Mouse (Mus musculus) right cerebral cortex, adult 18-20 months (tissue): ENCODE results near the gene Sema3a.

ENCODE experiments used
- DNase-seq: peaks from one replicate; pipeline ENCODE4 v3.0.0; 2022; ENCODE audit warnings: mixed read lengths

Gene Sema3a

DNA sequence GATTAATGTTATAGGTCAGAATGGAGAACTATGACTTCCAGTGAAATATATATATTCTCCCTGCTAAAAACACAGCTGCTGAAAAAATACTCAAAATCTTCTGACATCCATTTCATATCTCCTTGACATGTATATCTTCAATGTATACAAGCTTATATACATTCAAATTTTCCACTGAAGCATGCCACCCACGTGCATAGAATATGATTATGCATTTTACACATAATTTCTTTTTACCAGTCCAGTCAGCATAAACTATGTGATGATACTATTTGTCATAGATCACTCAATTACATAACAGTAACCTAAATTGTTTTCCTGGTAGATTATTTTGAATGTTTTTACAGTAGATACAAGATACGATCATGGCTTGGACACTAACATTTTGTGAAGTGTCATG, 306.6 kb downstream of the Sema3a start:
- no peak for DNase-seq

DNA sequence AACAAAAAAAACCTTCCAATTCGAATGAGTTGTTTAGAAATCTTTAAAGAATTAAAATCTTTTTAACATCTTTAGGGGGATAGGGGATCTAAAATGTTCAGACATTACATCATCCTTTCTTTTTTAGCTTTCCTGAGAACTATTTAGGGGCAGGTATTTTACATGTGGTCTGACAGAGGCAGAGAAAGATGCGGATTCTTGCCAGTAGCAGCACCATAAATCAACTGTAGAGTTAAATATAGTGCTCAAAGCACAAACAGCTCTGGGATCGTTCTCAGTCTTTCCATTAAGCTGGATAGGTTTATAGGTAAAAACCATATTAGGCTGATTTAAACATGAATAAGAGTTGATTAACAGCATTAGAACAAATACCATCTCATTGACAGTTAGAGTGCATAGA, 307.4 kb downstream of the Sema3a start:
- DNase-seq = no peak

DNA sequence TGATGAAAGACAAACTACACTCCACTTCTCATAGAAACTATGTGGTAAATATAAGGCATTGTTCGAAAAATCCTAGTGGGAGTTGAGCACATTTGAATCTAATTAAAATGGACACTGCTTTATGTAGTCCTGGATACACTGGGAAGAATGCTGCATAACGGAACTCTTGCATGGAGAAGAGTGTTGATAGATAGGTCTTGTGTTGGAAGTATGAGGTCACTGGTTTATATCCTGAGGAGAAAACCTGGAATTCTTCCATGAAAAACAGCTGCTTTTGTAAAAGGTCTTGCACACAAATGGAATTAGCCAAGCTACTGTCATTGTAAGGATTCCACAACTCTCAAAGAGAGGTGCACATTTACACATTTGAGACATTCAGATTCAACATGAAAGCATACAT, 308.1 kb downstream of the Sema3a start:
- no peak for DNase-seq

GRCm38 (mm10) chr5:13441112-13441511, 315.9 kb downstream of the Sema3a start:
- no peak for DNase-seq

DNA sequence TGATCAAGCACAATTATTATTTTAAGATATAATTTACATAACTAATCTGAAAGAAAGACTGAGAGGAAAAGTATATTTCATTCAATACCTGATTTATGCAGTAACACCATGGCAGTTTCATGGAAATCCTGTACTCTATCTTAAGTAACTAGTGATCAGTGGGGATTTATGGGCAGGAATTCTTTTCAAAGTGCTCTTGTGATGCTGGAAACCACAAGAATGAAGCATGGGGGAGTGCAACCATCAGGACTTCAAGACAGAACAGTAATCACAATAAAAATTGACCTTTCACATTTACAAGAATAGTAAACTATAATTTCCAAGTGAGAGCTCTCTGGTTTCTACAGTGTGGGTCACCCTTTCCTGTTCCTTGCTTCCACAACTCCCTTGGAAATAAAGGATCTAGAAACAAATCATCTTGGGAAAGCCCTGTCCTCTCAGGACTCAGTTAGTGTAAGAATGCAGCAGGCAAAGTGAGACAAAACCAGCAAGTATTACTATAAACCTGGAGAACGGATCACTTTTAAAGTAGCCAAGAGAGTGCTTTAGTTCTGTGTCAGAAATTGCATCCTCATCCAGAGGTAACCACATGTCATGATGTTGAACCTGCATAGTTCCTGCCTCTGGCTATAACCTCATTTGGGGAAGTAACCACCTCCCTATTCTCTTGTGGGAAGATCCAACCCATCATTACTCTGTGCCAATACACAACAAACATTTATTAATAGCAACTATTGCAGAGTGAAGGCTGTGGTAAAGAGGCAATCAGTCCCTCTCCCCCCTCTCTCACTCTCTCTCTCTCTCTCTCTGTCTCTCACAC, 335.2 kb downstream of the Sema3a start:
- DNase-seq = no peak

GRCm38 (mm10) chr5:13468856-13469255, 343.6 kb downstream of the Sema3a start:
- DNase-seq = no peak

DNA sequence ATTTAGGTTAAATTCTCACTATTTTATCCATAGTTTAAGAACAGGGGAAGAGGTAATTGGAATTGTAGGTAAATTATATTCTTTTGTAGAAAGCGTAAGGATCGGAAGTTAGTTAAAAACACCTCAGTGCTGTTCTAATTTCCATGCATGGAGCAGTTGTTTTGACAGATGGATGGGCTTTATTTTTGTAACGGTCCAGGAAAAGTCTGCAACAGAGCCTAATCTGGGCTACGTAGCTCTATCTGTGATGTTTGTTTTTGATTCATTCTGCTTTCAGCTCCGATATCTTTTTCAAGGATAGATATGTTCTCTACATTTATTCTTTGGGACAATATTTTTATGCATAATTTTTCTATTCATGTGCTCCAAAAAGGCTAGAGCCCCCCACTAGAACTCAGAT, 344.2 kb downstream of the Sema3a start:
- DNase-seq = no peak

- peak; percentile 26 for DNase-seq
Measured at GRCm38 (mm10) chr5:13470057-13470905, 345.1 kb downstream of the Sema3a start.

- peak; percentile 26 for DNase-seq
Measured at GRCm38 (mm10) chr5:13477653-13478052, 352.4 kb downstream of the Sema3a start.

- no peak for DNase-seq
Measured at GRCm38 (mm10) chr5:13488671-13489070, 363.5 kb downstream of the Sema3a start.

DNA sequence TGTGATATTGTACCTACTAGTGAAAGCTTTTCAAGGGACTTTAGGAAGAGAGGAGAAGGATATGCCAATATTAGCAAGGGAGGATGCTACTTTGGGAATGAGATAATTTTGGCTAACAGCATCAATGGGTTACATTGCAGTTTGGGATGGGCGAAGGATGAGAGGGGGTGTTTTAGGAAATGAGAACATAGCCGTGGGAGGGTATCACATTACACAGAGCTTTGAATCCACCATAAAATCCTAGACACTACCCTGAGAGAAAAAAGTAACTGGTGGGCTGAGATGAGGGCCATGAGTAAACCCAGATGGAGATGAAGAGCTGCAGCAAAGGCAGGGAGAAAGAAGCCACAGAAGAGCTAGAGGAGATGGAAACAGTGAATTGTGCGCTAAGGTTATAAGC, 370.8 kb downstream of the Sema3a start:
- DNase-seq = peak; percentile 25

DNA sequence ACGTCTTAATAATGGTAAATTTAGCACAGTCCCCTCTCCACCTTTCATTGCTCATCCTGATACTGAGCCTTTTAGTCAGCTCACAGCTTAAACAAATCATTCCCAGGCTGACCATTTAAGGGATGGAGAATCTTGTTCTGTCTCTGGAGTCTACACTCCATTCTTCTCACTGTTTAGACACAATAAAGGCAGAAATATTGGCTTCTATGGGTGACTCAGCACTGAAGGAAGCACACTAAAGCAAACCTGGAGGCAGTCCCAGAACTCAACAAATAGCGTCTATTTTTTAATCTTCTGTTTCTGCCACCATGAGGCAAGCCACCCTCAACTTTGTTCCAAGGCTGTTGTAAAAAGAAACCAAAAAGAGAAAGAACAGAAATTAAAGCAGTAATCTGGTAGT, 374.6 kb downstream of the Sema3a start:
- DNase-seq = peak; percentile 79

GRCm38 (mm10) chr5:13505839-13506499, 380.8 kb downstream of the Sema3a start:
- DNase-seq = no peak

GRCm38 (mm10) chr5:13509163-13509562, 383.9 kb downstream of the Sema3a start:
- DNase-seq = no peak

GRCm38 (mm10) chr5:13517018-13517417, 391.8 kb downstream of the Sema3a start:
- no peak for DNase-seq

GRCm38 (mm10) chr5:13525597-13525996, 400.4 kb downstream of the Sema3a start:
- DNase-seq = no peak

DNA sequence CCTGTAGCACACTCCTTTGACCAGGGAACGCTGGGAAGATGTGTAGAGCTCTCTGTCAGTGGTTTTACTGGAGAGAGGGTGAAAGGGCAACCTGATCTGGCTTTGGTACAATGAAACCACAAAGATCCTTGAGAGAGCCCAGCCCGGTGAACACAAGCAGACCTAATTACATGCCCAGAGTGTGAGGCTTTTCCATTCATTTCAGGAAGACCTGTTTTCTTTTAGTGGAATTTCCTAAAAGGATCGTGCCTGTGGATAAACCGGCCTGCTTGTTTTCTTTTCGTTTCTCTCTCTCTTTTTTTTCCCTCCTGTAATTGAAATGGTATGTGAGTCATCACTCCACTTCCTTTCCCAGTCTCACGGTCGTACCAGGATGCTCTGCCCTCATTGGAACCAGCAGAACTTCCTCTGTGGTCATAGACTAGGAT, 401.8 kb downstream of the Sema3a start:
- no peak for DNase-seq

DNA sequence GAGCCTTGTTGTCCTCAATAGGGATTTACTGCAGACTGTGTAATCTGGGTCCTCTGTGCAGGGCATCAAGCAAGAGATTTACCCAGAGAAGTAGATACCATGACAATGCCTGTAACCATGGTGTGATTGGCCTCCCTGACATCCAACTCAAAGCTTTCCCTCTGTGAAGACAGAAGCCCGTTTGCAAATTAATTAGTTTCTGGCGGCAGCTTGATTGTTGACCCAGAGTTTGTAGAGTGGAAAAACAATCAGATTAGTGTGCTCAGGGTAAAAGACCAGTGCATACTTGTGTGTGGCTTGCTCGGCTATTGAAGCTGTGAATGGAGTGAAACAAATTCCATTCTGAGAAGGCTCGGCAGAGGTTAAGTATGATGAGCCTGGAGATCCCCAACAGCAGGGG, 404.0 kb downstream of the Sema3a start:
- DNase-seq = no peak

DNA sequence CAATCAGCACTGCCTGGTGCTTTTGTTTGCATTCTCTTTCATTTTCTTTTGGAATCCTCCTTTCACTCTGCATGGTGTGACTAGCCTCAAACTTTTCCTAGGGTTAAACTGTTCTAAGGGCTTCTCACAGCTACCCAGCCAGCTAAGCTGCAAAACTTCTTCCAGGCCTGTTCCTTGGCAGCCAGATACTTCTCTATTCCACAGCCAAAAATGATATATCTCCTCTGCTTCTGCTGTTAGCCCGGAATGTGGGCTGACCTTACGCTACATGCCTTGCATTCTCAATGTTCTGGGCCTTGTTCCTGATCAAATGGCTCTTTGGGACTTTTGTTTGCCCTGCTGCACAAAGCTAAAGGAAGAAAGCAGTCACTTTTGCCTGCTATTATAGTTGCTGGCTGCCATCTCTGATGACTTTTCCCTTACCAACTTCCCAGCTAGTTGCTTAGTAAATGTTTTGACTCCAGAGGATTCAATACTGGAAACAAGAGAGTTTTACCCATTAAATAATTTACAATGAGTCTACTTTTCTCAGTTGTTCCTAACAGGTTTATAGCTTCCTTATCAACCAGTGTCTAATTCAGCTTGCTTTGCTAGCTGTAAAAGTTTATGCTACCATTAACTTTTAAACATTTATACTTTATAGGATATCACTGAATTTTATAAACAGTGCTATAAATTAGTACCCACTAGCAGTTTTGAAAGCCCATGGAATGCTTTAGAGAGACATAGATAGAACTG, 422.4 kb downstream of the Sema3a start:
- peak; percentile 10 for DNase-seq

DNA sequence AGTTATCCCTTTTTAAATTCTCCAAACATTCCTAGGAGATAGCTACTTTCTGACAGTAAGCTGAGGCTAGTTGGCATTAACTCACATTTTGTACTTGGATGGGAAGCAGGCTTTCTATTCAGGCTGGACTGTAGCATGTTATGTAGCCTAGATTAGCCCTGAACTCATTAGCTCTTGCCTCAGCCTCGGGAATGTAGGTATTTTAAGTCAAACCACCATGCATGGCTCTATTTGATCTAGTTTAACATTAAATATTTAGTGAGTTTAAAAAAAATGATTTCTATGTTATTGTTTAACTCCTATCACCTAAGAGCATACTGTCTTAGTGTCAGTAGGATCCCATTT, 423.0 kb downstream of the Sema3a start:
- DNase-seq = no peak

DNA sequence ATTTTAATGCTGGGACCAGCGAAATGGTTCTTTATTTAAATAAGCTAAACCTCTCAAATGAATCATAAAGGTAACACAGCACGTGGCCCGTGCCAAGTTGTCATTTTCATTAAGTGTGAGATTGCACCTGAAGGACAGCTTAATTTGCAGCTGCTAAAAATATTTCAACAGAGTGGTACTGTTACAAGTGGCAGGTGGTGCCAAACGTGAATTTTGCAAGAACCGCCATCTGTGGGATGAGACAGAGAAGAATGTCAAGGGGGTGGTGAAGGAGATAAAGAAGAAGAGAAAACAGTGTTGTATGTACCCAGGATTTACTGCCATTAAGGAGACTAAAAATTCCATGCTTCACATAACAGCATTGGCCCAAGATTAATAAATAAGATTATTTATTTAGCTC, 423.9 kb downstream of the Sema3a start:
- no peak for DNase-seq

DNA sequence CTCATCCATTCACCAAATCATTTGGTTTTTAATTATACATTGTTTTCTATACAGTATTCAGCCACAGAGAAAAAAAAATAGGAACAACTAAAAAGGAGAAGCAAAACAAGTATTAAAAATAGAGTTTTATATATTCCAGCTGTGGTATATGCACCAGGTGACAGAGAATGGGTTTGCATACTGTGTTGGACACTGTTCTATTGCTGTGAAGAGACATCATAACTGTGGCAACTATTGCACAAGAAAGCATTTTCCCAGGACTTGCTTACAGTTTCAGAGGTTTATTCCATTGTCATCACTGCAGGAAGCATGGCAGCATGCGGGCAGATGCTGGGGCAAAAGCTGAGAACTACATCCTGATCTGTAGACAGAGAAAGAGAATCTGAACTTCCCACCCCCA, 425.7 kb downstream of the Sema3a start:
- no peak for DNase-seq

DNA sequence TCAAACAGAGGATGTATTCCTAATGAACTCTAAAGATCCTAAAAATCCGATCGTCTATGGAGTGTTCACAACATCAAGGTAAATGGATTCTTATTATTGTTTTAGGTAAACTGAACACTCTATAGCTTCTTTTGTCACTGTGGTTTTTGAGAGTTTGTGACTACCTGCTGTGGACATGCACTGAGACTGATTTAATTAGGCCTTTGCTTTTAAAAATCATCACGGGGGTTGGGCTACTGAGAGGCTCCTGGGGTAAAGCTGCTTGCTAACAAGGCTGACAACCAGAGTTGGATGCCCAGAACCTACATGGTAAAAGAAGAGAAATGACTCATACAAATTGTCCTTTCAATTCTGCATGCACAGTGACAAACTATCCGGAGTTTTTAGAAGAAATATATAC, 432.0 kb downstream of the Sema3a start:
- no peak for DNase-seq
